Mouse (Mus musculus) forebrain, embryonic 10.5 days (tissue): ENCODE results near the gene L3mbtl3. TPM values are rescaled to one million over a fixed set of nuclear protein-coding genes. Genes with fewer than 3 reads are reported as not detected.
A peak's percentile ranks its signal among the peaks of the same experiment; 100 is the strongest.

Source experiments
- DNase-seq: peaks from one replicate; pipeline ENCODE4 v3.0.0-alpha.2; 2017; ENCODE audit warnings: low spot score; ENCODE audit errors: extremely low spot score
- H3K27ac ChIP-seq: fragments of 300-500 bp; sonication (generic); 2 replicates; pipeline ENCODE4 v1.5.1; 2016; ENCODE audit warnings: mild to moderate bottlenecking
- H3K27me3 ChIP-seq: fragments of 300-500 bp; sonication (generic); 2 replicates; pipeline ENCODE4 v1.6.1; 2016; ENCODE audit warnings: mild to moderate bottlenecking; ENCODE audit not compliant: poor library complexity, severe bottlenecking
- H3K36me3 ChIP-seq: fragments of 300-500 bp; sonication (generic); replicated peaks from 2 replicates; pipeline ENCODE4 v1.6.1; 2016; ENCODE audit warnings: mild to moderate bottlenecking, moderate library complexity
- H3K4me1 ChIP-seq: fragments of 300-500 bp; sonication (generic); 2 replicates; pipeline ENCODE4 v1.6.1; 2016
- H3K4me3 ChIP-seq: fragments of 300-500 bp; sonication (generic); 2 replicates; pipeline ENCODE4 v1.5.1; 2016; ENCODE audit warnings: mild to moderate bottlenecking, moderate library complexity
- H3K9me3 ChIP-seq: fragments of 300-500 bp; sonication (generic); 2 replicates; pipeline ENCODE4 v1.6.1; 2016; ENCODE audit warnings: mild to moderate bottlenecking, moderate library complexity
- WGBS: fragments of 180-500 bp; shearing (Covaris S2); methylation state at CpG from one replicate; pipeline ENCODE4 v1.1.7; 2016; 5-methylcytosine and 5-hydroxymethylcytosine counted together
- polyA plus RNA-seq: library from polyadenylated mRNA; unstranded; fragments of >200 nt; fragmentation: Nextera tagmentation; extraction: Ambion mirVana; gene quantifications from 2 replicates; pipeline ENCODE4 v1.2.1, GENCODE M21; 2016

L3mbtl3 gene
- 17.6 and 18.5 TPM in 2 replicates for polyA plus RNA-seq

GRCm38 (mm10) chr10:26375790-26376545 is at the start of gene L3mbtl3:
TSS of gene L3mbtl3 (minus strand) at chr10:26375971.
- H3K4me1 ChIP-seq, result peaks cover 35% of the 10 kb centered on the region
- peak; percentile 88 for DNase-seq
- H3K9me3 ChIP-seq, result no peaks in the 10 kb centered on the region
- H3K4me3 ChIP-seq, result peak within 1 kb of the TSS; percentile 86
- WGBS, result under 1% methylated on average over 42 of the region's 42 CpGs
- peaks cover 5% of the 10 kb centered on the region; the same call in 1 of the 2 replicates for H3K36me3 ChIP-seq
- H3K27me3 ChIP-seq, result no peaks in the 10 kb centered on the region
- peak within 1 kb of the TSS; percentile 98 for H3K27ac ChIP-seq

GRCm38 (mm10) chr10:26421168-26421567 is 45.4 kb upstream of the L3mbtl3 start:
- Histone ChIP-seq H3K27ac (no peak overlapping the region), H3K36me3 (no peaks in the 10 kb centered on the region), H3K4me3 (no peak overlapping the region), H3K9me3 (no peaks in the 10 kb centered on the region), H3K27me3 (no peaks in the 10 kb centered on the region), H3K4me1 (no peaks in the 10 kb centered on the region)
- WGBS, result 87% methylated on average over 2 of the region's 2 CpGs
- DNase-seq, result no peak

- H3K9me3 ChIP-seq, result no peaks in the 10 kb centered on the region
- H3K27me3 ChIP-seq, result no peaks in the 10 kb centered on the region
- DNase-seq, result no peak
- H3K4me1 ChIP-seq, result no peaks in the 10 kb centered on the region
- H3K27ac ChIP-seq, result no peak overlapping the region
- H3K36me3 ChIP-seq, result no peaks in the 10 kb centered on the region
- no peak overlapping the region for H3K4me3 ChIP-seq
Observed at GRCm38 (mm10) chr10:26388656-26389055, 12.9 kb upstream of the L3mbtl3 start.

- Histone ChIP-seq H3K36me3 (no peaks in the 10 kb centered on the region), H3K27ac (no peak overlapping the region), H3K4me1 (peaks cover 23% of the 10 kb centered on the region), H3K4me3 (no peak overlapping the region), H3K27me3 (no peaks in the 10 kb centered on the region), H3K9me3 (no peaks in the 10 kb centered on the region)
- no peak for DNase-seq
- 82% methylated on average over 6 of the region's 6 CpGs for WGBS
Observed at GRCm38 (mm10) chr10:26377332-26377602, 1.5 kb upstream of the L3mbtl3 start.

GRCm38 (mm10) chr10:26376546-26377331 is 968 bp upstream of the L3mbtl3 start:
- DNase-seq, result no peak
- no peaks in the 10 kb centered on the region for H3K27me3 ChIP-seq
- peak overlapping the region; percentile 98 for H3K27ac ChIP-seq
- H3K4me1 ChIP-seq, result peaks cover 28% of the 10 kb centered on the region
- no peaks in the 10 kb centered on the region for H3K9me3 ChIP-seq
- H3K4me3 ChIP-seq, result peak overlapping the region; percentile 86
- no peaks in the 10 kb centered on the region for H3K36me3 ChIP-seq
- 34% methylated on average over 10 of the region's 10 CpGs for WGBS

- H3K4me3 ChIP-seq, result peak overlapping the region; percentile 86
- no peaks in the 10 kb centered on the region for H3K9me3 ChIP-seq
- H3K36me3 ChIP-seq, result peaks cover 5% of the 10 kb centered on the region; the same call in 1 of the 2 replicates
- H3K27me3 ChIP-seq, result no peaks in the 10 kb centered on the region
- H3K27ac ChIP-seq, result peak overlapping the region; percentile 98
- DNase-seq, result no peak
- WGBS, result under 1% methylated on average over 17 of the region's 30 CpGs
- peaks cover 35% of the 10 kb centered on the region for H3K4me1 ChIP-seq
Observed at GRCm38 (mm10) chr10:26375351-26375751, 420 bp downstream of the L3mbtl3 start.

GRCm38 (mm10) chr10:26374436-26375311 is 1.1 kb downstream of the L3mbtl3 start:
- WGBS, result under 1% methylated on average over 86 of the region's 101 CpGs
- peak overlapping the region; percentile 98 for H3K27ac ChIP-seq

GRCm38 (mm10) chr10:26373951-26374435 is 1.8 kb downstream of the L3mbtl3 start:
- peak; percentile 68 for DNase-seq
- peaks cover 35% of the 10 kb centered on the region for H3K4me1 ChIP-seq
- H3K27me3 ChIP-seq, result no peaks in the 10 kb centered on the region
- peak overlapping the region; percentile 86 for H3K4me3 ChIP-seq
- H3K9me3 ChIP-seq, result no peaks in the 10 kb centered on the region
- peaks cover 9% of the 10 kb centered on the region for H3K36me3 ChIP-seq
- WGBS, result under 1% methylated on average over 71 of the region's 71 CpGs
- H3K27ac ChIP-seq, result peak overlapping the region; percentile 98

More at GRCm38 (mm10) chr10:26374436-26375311, 1.1 kb downstream of the L3mbtl3 start:
- DNase-seq, result peak; percentile 62
- H3K4me3 ChIP-seq, result peak overlapping the region; percentile 86
- no peaks in the 10 kb centered on the region for H3K9me3 ChIP-seq
- no peaks in the 10 kb centered on the region for H3K27me3 ChIP-seq
- H3K4me1 ChIP-seq, result peaks cover 35% of the 10 kb centered on the region
- H3K36me3 ChIP-seq, result peaks cover 5% of the 10 kb centered on the region; the same call in 1 of the 2 replicates

- Histone ChIP-seq H3K27me3 (no peaks in the 10 kb centered on the region), H3K27ac (peak overlapping the region; percentile 98), H3K4me1 (peaks cover 35% of the 10 kb centered on the region), H3K9me3 (no peaks in the 10 kb centered on the region), H3K4me3 (peak overlapping the region; percentile 86), H3K36me3 (peaks cover 17% of the 10 kb centered on the region)
- peak; percentile 75 for DNase-seq
- WGBS, result under 1% methylated on average over 51 of the region's 51 CpGs
Observed at GRCm38 (mm10) chr10:26372940-26373931, 2.5 kb downstream of the L3mbtl3 start.

GRCm38 (mm10) chr10:26371416-26371815 is 4.4 kb downstream of the L3mbtl3 start:
- 76% methylated on average over 7 of the region's 7 CpGs for whole genome bisulfite sequencing
- Histone ChIP-seq H3K9me3 (no peaks in the 10 kb centered on the region), H3K27ac (no peak overlapping the region), H3K27me3 (no peaks in the 10 kb centered on the region), H3K4me1 (peaks cover 25% of the 10 kb centered on the region), H3K36me3 (peaks cover 33% of the 10 kb centered on the region), H3K4me3 (peak overlapping the region; percentile 86)
- DNase-seq, result peak; percentile 20

GRCm38 (mm10) chr10:26364942-26365341 is 10.8 kb downstream of the L3mbtl3 start:
- H3K27ac ChIP-seq, result no peak overlapping the region
- no peak overlapping the region for H3K4me3 ChIP-seq
- no peaks in the 10 kb centered on the region for H3K9me3 ChIP-seq
- 92% methylated on average over 2 of the region's 2 CpGs for WGBS
- no peaks in the 10 kb centered on the region for H3K27me3 ChIP-seq
- DNase-seq, result no peak
- H3K36me3 ChIP-seq, result peaks cover 32% of the 10 kb centered on the region
- 0 out of 2 replicates have a peak, but pooled peaks cover 2% of the 10 kb centered on the region for H3K4me1 ChIP-seq
